Mouse (Mus musculus): Measurements from ENCODE around the gene Nt5c2. TPM values are rescaled to one million over a fixed set of nuclear protein-coding genes. Genes with fewer than 3 reads are reported as not detected.
"Not testable (repeated sequence)": the region's sequence is repeated elsewhere in the genome, so short reads cannot be mapped to it uniquely, and the experiment has no call there.

The Nt5c2 gene
- polyA plus RNA-seq, 1 experiment = 56.5 TPM

DNA sequence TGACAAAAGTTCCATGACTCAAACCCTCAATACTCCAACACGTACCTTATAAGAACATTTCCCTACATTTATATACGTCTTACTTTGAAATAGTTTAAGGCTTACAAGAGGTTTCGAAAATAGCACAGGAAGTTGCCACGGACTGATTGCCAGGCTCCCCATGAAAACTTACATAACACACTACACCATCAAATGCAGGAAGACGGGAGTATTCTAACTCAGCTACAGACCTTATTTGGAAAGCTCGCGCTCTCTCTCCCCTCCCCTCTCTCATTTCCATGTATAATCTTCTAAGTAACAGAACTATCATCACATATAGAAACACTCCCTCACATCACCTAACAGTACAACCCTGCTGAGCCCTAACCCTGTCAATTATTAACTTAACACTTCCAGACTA lies 5.5 kb downstream of the Nt5c2 start:
- H3K4me3 ChIP-seq (ENCODE audit: insufficient read depth, low read length) = no peak overlapping the region
- peaks cover 8% of the 10 kb centered on the region for H3K4me1 ChIP-seq (ENCODE audit: control insufficient read depth, insufficient read depth, low read length)
- no peak overlapping the region for H3K27ac ChIP-seq (ENCODE audit: insufficient read depth, low read depth, low read length)
- TF ChIP-seq CTCF (IDR thresholded peaks at IDR 0.05; ENCODE audit: low read depth, low read length) (no peak), POLR2A (IDR thresholded peaks at IDR 0.05; ENCODE audit: borderline replicate concordance, low read depth, low read length) (no peak)

DNA sequence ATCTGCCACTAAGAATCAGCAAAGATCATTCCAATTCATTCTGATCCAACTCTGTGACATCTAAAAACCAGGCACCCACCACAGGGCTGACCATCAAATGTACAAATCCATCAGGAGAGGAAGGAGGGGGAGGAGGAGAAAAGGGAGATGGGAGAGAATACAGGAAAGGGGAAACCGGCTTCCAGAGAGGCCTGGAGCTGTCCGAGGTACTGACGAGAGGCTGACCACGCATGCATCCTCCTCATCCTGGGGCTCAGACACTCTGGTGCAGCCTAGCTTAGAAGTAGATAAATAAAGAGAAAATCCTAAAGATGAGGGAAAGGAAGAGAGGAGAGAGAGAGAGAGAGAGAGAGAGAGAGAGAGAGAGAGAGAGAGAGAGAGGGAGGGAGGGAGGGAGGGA lies 8.6 kb downstream of the Nt5c2 start:
- no peak overlapping the region for H3K4me3 ChIP-seq (ENCODE audit: insufficient read depth, low read length)

GRCm38 (mm10) chr19:47005873-47006272 lies 9.1 kb downstream of the Nt5c2 start:
- no peak for TF ChIP-seq POLR2A (IDR thresholded peaks at IDR 0.05; ENCODE audit: borderline replicate concordance, low read depth, low read length)
- no peak for TF ChIP-seq CTCF (IDR thresholded peaks at IDR 0.05; ENCODE audit: low read depth, low read length)
- Histone ChIP-seq H3K27ac (ENCODE audit: insufficient read depth, low read depth, low read length) (no peak overlapping the region), H3K4me1 (ENCODE audit: control insufficient read depth, insufficient read depth, low read length) (peaks cover 15% of the 10 kb centered on the region), H3K4me3 (ENCODE audit: insufficient read depth, low read length) (no peak overlapping the region)

More for the DNA sequence above, 8.6 kb downstream of the Nt5c2 start:
- no peak for TF ChIP-seq POLR2A (IDR thresholded peaks at IDR 0.05; ENCODE audit: borderline replicate concordance, low read depth, low read length)
- TF ChIP-seq CTCF (IDR thresholded peaks at IDR 0.05; ENCODE audit: low read depth, low read length) = no peak
- H3K4me1 ChIP-seq (ENCODE audit: control insufficient read depth, insufficient read depth, low read length) = peaks cover 15% of the 10 kb centered on the region
- H3K27ac ChIP-seq (ENCODE audit: insufficient read depth, low read depth, low read length) = no peak overlapping the region

- Histone ChIP-seq H3K4me3 (ENCODE audit: insufficient read depth, low read length) (no peak overlapping the region), H3K27ac (ENCODE audit: insufficient read depth, low read depth, low read length) (peak overlapping the region; percentile 72), H3K4me1 (ENCODE audit: control insufficient read depth, insufficient read depth, low read length) (peaks cover 15% of the 10 kb centered on the region)
- TF ChIP-seq CTCF (IDR thresholded peaks at IDR 0.05; ENCODE audit: low read depth, low read length) (no peak), POLR2A (IDR thresholded peaks at IDR 0.05; ENCODE audit: borderline replicate concordance, low read depth, low read length) (no peak)
Measured at GRCm38 (mm10) chr19:47003742-47004511, 11.0 kb downstream of the Nt5c2 start.

DNA sequence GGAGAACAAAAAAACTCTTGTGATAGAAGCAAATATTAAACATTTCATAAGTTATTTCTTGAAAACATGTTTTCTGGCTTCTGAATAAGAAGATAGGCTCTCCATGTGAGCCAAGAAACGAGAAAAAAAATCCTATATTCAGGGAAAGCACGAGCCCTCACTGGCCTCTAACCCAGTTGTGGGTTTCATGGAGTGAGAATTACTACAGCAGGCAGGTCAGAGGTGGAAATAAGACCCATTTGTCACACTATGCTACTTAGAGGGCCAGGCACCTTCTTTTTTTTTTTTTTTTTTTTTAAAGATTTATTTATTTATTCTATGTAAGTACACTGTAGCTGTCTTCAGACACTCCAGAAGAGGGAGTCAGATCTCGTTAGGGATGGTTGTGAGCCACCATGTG lies 14.6 kb downstream of the Nt5c2 start:
- H3K27ac ChIP-seq (ENCODE audit: insufficient read depth, low read depth, low read length); H3K4me3 ChIP-seq (ENCODE audit: insufficient read depth, low read length): not testable (repeated sequence)
- H3K4me1 ChIP-seq (ENCODE audit: control insufficient read depth, insufficient read depth, low read length) = peaks cover 29% of the 10 kb centered on the region

DNA sequence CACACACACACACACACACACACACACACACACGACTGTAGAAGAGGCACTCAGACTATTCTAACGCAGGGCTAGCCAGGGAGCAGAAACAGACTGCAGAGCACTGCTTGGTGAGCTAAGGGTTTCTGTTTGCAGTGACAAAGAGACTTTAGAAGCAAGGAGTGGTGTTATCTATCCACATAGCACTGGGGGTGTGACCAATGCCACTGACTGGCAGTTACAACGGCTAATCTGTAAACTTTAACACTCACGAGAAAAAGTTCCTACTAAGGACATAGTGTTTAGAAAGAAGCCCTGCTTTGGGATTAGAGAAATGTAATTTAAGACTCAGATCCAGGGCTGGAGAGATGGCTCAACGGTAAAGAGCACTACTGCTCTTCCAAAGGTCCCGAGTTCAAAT lies 15.2 kb downstream of the Nt5c2 start:
- H3K4me1 ChIP-seq (ENCODE audit: control insufficient read depth, insufficient read depth, low read length) = peaks cover 26% of the 10 kb centered on the region
- no peak overlapping the region for H3K4me3 ChIP-seq (ENCODE audit: insufficient read depth, low read length)
- no peak for TF ChIP-seq POLR2A (IDR thresholded peaks at IDR 0.05; ENCODE audit: borderline replicate concordance, low read depth, low read length)
- no peak for TF ChIP-seq CTCF (IDR thresholded peaks at IDR 0.05; ENCODE audit: low read depth, low read length)
- no peak overlapping the region for H3K27ac ChIP-seq (ENCODE audit: insufficient read depth, low read depth, low read length)

- TF ChIP-seq CTCF (IDR thresholded peaks at IDR 0.05; ENCODE audit: low read depth, low read length) (no peak), POLR2A (IDR thresholded peaks at IDR 0.05; ENCODE audit: borderline replicate concordance, low read depth, low read length) (no peak)
- peaks cover 21% of the 10 kb centered on the region for H3K4me1 ChIP-seq (ENCODE audit: control insufficient read depth, insufficient read depth, low read length)
- no peak overlapping the region for H3K4me3 ChIP-seq (ENCODE audit: insufficient read depth, low read length)
- no peak overlapping the region for H3K27ac ChIP-seq (ENCODE audit: insufficient read depth, low read depth, low read length)
Measured at GRCm38 (mm10) chr19:46998953-46999352, 16.0 kb downstream of the Nt5c2 start.

GRCm38 (mm10) chr19:46998168-46998870 lies 16.6 kb downstream of the Nt5c2 start:
- Histone ChIP-seq H3K4me1 (ENCODE audit: control insufficient read depth, insufficient read depth, low read length) (peaks cover 15% of the 10 kb centered on the region), H3K27ac (ENCODE audit: insufficient read depth, low read depth, low read length) (no peak overlapping the region), H3K4me3 (ENCODE audit: insufficient read depth, low read length) (no peak overlapping the region)
- no peak for TF ChIP-seq CTCF (IDR thresholded peaks at IDR 0.05; ENCODE audit: low read depth, low read length)
- no peak for TF ChIP-seq POLR2A (IDR thresholded peaks at IDR 0.05; ENCODE audit: borderline replicate concordance, low read depth, low read length)

DNA sequence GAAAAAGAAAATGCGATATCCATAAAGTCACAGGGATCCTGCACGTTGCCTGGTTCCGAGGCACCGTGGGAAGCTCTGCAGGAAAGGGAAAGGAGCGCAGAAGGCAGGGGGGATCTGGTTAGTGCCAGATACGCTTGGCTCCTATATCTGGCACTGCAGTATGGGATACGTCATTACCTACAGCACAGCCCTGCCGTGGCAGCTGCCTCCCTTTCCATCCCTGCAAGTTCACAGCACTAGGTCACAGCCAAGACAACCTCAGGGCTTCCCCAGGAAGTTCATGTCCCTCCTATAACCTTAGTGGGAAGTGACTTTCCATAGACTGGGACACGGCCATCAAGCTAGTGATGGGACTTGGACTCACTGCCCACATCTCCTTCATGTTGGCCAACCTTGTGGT lies 18.9 kb downstream of the Nt5c2 start:
- TF ChIP-seq CTCF (IDR thresholded peaks at IDR 0.05; ENCODE audit: low read depth, low read length) (no peak), POLR2A (IDR thresholded peaks at IDR 0.05; ENCODE audit: borderline replicate concordance, low read depth, low read length) (no peak)
- no peak overlapping the region for H3K27ac ChIP-seq (ENCODE audit: insufficient read depth, low read depth, low read length)

GRCm38 (mm10) chr19:46992329-46992728 lies 22.6 kb downstream of the Nt5c2 start:
- H3K4me1 ChIP-seq (ENCODE audit: control insufficient read depth, insufficient read depth, low read length) = peaks cover 33% of the 10 kb centered on the region
- not testable (repeated sequence) for H3K27ac ChIP-seq (ENCODE audit: insufficient read depth, low read depth, low read length); H3K4me3 ChIP-seq (ENCODE audit: insufficient read depth, low read length)

More for the DNA sequence above, 18.9 kb downstream of the Nt5c2 start:
- Histone ChIP-seq H3K4me1 (ENCODE audit: control insufficient read depth, insufficient read depth, low read length) (peaks cover 13% of the 10 kb centered on the region), H3K4me3 (ENCODE audit: insufficient read depth, low read length) (no peak overlapping the region)
